Mouse (Mus musculus) G1E (cell line): ENCODE results near the gene Bcl11b. TPM values are rescaled to one million over a fixed set of nuclear protein-coding genes. Genes with fewer than 3 reads are reported as not detected.

Experiments
- ATAC-seq: 2 replicates; pipeline ENCODE4 v1.8.0; 2016; ENCODE audit warnings: mild to moderate bottlenecking; ENCODE audit not compliant: insufficient number of reproducible peaks, poor library complexity, low FRiP score, severe bottlenecking; ENCODE audit errors: extremely low read depth
- DNase-seq: peaks from one replicate; pipeline ENCODE4 v3.0.0; 2012; ENCODE audit warnings: low spot score
- H3K27me3 ChIP-seq: 2 replicates; pipeline ENCODE4 v1.6.1; 2012; ENCODE audit warnings: mild to moderate bottlenecking, low read length, inconsistent platforms; ENCODE audit not compliant: insufficient read depth
- H3K36me3 ChIP-seq: replicated peaks from 2 replicates; pipeline ENCODE3; 2012; ENCODE audit warnings: mild to moderate bottlenecking, inconsistent platforms
- H3K4me1 ChIP-seq: 2 replicates; pipeline ENCODE4 v1.6.1; 2012; ENCODE audit warnings: low read depth, low read length, inconsistent platforms, mixed read lengths; ENCODE audit not compliant: insufficient read depth
- H3K4me3 ChIP-seq: 2 replicates; pipeline ENCODE4 v1.5.1; 2012; ENCODE audit warnings: low read depth, mild to moderate bottlenecking, inconsistent platforms, low read length, moderate library complexity, mixed read lengths
- H3K9me3 ChIP-seq: replicated peaks from 2 replicates; pipeline ENCODE4 v1.6.1; 2012; ENCODE audit warnings: inconsistent platforms
- CTCF ChIP-seq: IDR thresholded peaks from 2 replicates; pipeline ENCODE4 v1.5.1; 2012; ENCODE audit warnings: low read depth, low read length, inconsistent platforms, mixed read lengths
- GATA1 ChIP-seq: IDR thresholded peaks from 2 replicates; pipeline ENCODE4 v1.6.1; 2012; ENCODE audit warnings: borderline replicate concordance, low read length, inconsistent platforms, mixed read lengths
- GATA2 ChIP-seq: IDR thresholded peaks from 2 replicates; pipeline ENCODE4 v1.6.1; 2012; ENCODE audit warnings: low read depth, low read length, inconsistent platforms, borderline replicate concordance
- POLR2AphosphoS5 ChIP-seq: IDR thresholded peaks from 2 replicates; pipeline ENCODE4 v1.6.1; 2012; ENCODE audit warnings: low read depth, low read length, inconsistent platforms; ENCODE audit not compliant: insufficient replicate concordance
- TAL1 ChIP-seq: conservative IDR thresholded peaks from 2 replicates; pipeline ENCODE4 v1.6.1; 2012; ENCODE audit warnings: low read depth, low read length, inconsistent platforms, mixed read lengths
- polyA plus RNA-seq: library from polyadenylated mRNA; stranded (reverse); fragments of >175 nt; gene quantifications from 2 replicates; pipeline ENCODE4 v1.2.3, GENCODE M21; 2012
- total RNA-seq, 2 experiments: library from RNA; stranded (forward) in 1 of 2; stranded (reverse) in 1 of 2; fragments of 200-1000 nt in 1 of 2; fragments of >200 nt in 1 of 2; fragmentation: Nextera tagmentation in 1 of 2; gene quantifications; 2 replicates each; pipeline ENCODE4 v1.2.3; 2014 to 2017

The Bcl11b gene
- total and polyA plus RNA-seq, 3 experiments = 0.05 TPM; not detected in 2

- Histone ChIP-seq H3K9me3 (peaks cover 95% of the 10 kb centered on the region), H3K4me1 (no peaks in the 10 kb centered on the region), H3K36me3 (no peaks in the 10 kb centered on the region), H3K4me3 (no peak overlapping the region), H3K27me3 (no peaks in the 10 kb centered on the region; the same call in 1 of the 2 replicates)
- no peak for DNase-seq
- no peak for ATAC-seq
- no peak for TF ChIP-seq GATA2
- no peak for TF ChIP-seq CTCF
- TF ChIP-seq TAL1 = no peak
- no peak for TF ChIP-seq GATA1
- TF ChIP-seq POLR2AphosphoS5 = no peak
Measured at GRCm38 (mm10) chr12:107928905-107929304, 74.5 kb downstream of the Bcl11b start.

GRCm38 (mm10) chr12:107928464-107928901 lies 74.9 kb downstream of the Bcl11b start:
- H3K27me3 ChIP-seq = no peaks in the 10 kb centered on the region; the same call in 1 of the 2 replicates
- TF ChIP-seq GATA2 (no peak), POLR2AphosphoS5 (no peak), TAL1 (no peak), GATA1 (no peak), CTCF (no peak)
- no peak overlapping the region for H3K4me3 ChIP-seq
- H3K4me1 ChIP-seq = no peaks in the 10 kb centered on the region
- peaks cover 95% of the 10 kb centered on the region for H3K9me3 ChIP-seq
- ATAC-seq = no peak
- no peak for DNase-seq
- H3K36me3 ChIP-seq = no peaks in the 10 kb centered on the region

- ATAC-seq = no peak
- TF ChIP-seq GATA2 = no peak
- TF ChIP-seq TAL1 = no peak
- TF ChIP-seq GATA1 = no peak
- TF ChIP-seq POLR2AphosphoS5 = no peak
- no peak for TF ChIP-seq CTCF
- DNase-seq = no peak
- H3K36me3 ChIP-seq = no peaks in the 10 kb centered on the region
- no peak overlapping the region; the same call in 1 of the 2 replicates for H3K4me3 ChIP-seq
- peaks cover 95% of the 10 kb centered on the region for H3K9me3 ChIP-seq
- H3K27me3 ChIP-seq = no peaks in the 10 kb centered on the region; the same call in 1 of the 2 replicates
- H3K4me1 ChIP-seq = no peaks in the 10 kb centered on the region
Measured at GRCm38 (mm10) chr12:107927961-107928431, 75.4 kb downstream of the Bcl11b start.

- Histone ChIP-seq H3K27me3 (no peaks in the 10 kb centered on the region; the same call in 1 of the 2 replicates), H3K4me3 (no peak overlapping the region), H3K36me3 (no peaks in the 10 kb centered on the region), H3K4me1 (no peaks in the 10 kb centered on the region), H3K9me3 (peaks cover 95% of the 10 kb centered on the region)
- ATAC-seq (no peak), DNase-seq (no peak)
- TF ChIP-seq POLR2AphosphoS5 (no peak), TAL1 (no peak)
Measured at GRCm38 (mm10) chr12:107926074-107926855, 77.1 kb downstream of the Bcl11b start.

- Histone ChIP-seq H3K9me3 (peaks cover 92% of the 10 kb centered on the region), H3K27me3 (no peaks in the 10 kb centered on the region; the same call in 1 of the 2 replicates)
Measured at GRCm38 (mm10) chr12:107924696-107925095, 78.7 kb downstream of the Bcl11b start.

GRCm38 (mm10) chr12:107923963-107924362 lies 79.4 kb downstream of the Bcl11b start:
- no peak for TF ChIP-seq CTCF
- TF ChIP-seq POLR2AphosphoS5 = no peak
- TF ChIP-seq GATA2 = no peak
- TF ChIP-seq GATA1 = no peak
- no peak for TF ChIP-seq TAL1
- no peak for ATAC-seq
- H3K4me1 ChIP-seq = no peaks in the 10 kb centered on the region
- H3K4me3 ChIP-seq = no peak overlapping the region
- H3K27me3 ChIP-seq = no peaks in the 10 kb centered on the region; the same call in 1 of the 2 replicates
- no peaks in the 10 kb centered on the region for H3K36me3 ChIP-seq
- DNase-seq = no peak
- peaks cover 92% of the 10 kb centered on the region for H3K9me3 ChIP-seq

More at GRCm38 (mm10) chr12:107924696-107925095, 78.7 kb downstream of the Bcl11b start:
- Histone ChIP-seq H3K4me3 (no peak overlapping the region), H3K36me3 (no peaks in the 10 kb centered on the region), H3K4me1 (no peaks in the 10 kb centered on the region)
- DNase-seq (no peak), ATAC-seq (no peak)
- TF ChIP-seq CTCF (no peak), TAL1 (no peak), GATA1 (no peak), POLR2AphosphoS5 (no peak), GATA2 (no peak)
